Mouse (Mus musculus): ENCODE results near the gene Gm49380.
A peak's percentile ranks its signal among the peaks of the same experiment; 100 is the strongest.

Gm49380 gene

DNA sequence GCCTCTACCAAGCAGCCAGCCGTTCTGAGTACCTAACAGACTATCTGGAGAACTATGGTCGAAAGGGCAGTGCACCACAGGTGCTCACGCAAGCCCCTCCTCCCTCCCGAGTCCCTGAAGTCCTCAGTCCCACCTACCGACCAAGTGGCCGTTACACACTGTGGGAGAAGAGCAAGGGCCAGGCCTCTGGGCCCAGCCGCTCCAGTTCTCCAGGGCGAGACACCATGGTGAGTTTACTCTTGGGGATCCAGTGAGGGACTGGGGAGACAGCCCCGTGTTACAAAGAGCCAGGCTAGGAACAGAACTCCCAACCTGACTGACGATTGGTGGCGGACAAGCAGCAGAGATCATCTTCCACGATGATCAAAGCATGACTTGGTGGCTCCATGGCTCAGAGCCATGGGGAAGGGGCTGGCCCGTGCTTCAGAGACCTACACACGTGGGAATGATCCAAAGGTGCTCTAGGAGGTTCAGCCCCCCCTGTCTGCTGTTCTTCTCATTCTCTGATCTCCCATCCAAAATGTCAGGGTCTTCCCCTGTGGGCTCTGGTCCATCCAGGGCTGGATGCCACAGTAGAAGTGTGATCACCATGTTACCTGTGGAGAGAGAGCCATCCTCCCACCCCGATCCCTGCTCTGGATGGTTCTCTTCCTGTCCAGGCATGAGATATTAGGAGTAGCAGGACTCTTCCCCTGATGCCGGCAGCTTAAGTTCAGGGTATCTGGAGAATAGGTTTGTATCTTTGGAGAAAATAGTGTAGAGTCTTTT lies 37.1 kb downstream of the Gm49380 start:
- no peak for DNase-seq (ENCODE audit: low read depth, low spot score)

DNA sequence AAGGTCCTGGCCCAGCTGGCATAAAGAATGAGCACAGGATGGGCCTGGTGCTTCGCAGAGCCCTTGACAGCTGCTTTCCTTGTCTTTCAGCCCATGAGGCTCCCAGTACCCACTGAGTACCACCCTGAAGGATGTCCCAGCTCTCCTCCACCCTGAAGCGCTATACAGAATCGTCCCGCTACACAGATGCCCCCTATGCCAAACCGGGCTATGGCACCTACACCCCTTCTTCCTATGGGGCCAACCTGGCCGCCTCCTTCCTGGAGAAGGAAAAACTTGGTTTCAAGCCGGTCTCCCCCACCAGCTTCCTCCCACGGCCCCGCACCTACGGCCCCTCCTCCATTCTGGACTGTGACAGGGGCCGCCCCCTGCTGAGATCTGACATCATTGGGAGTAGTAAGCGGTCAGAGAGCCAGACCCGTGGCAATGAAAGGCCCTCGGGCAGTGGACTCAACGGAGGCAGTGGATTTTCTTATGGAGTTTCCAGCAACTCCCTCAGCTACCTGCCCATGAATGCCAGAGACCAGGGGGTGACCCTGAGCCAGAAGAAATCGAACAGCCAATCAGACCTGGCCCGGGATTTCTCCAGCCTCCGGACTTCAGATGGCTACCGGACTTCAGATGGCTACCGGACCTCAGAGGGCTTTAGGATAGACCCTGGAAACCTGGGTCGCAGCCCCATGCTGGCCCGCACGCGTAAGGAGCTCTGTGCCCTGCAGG lies 37.9 kb downstream of the Gm49380 start:
- no peak for DNase-seq (ENCODE audit: low read depth, low spot score)

DNA sequence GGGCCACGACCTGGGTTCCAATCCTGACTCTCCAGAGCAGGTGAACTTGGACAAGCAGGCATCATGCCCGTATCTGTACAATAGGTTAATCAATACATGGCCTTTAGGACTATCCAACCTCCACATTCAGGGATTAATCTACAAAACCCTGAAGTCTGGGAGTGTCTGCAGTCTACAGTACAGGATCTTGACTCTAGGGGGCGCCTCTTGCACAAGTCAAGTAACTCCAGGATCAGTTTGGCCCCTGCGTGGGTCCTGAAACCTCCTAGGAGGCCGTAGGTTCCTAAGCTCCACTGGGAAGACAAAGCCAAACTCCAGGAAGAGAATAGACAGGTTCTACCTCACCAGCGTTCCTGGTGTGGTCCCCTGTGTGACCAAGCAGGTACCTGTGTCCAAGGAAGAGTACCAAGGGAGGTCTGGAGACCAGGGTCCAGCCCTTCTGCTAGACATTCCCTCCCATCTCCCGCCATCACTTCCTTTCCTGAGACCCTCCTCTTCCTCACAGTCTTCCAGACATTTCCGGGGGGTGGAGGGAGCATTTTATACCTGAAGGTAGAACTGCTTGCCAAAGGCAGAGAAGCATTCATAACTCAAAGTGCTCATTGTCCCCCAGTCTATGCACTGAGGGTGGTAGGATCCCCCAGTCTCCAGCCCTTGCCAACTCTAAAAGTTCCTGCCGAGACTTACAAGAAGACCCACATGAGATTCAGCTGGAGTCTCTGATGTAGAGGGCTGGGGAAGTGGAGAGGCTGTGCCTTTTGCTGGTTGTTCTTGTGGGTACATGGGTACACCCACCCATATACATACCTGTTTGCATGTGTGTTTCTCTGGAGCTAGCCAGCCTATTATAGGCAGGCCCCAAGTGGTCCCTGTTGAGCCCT lies 38.7 kb downstream of the Gm49380 start:
- no peak for DNase-seq (ENCODE audit: low read depth, low spot score)

GRCm38 (mm10) chr9:44073115-44073514 lies 40.2 kb downstream of the Gm49380 start:
- no peak for DNase-seq (ENCODE audit: low read depth, low spot score)

DNA sequence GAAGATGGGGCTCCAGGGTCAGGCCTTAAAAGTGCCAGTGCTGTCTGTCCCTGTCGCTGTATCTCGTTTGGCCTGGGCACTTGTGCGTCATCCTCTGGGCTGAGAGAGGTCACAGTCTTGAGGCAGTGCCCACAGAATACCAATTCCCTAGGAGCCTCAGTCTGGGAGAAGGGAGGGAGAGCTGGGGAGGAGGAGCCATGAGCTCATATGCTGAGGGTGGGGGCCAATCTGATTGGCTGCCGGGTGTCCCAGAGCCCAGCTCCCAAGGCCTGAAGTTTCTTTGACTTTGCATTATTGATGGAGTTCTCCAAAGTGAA lies 40.7 kb downstream of the Gm49380 start:
- no peak for DNase-seq (ENCODE audit: low read depth, low spot score)

GRCm38 (mm10) chr9:44071914-44072598 lies 41.2 kb downstream of the Gm49380 start:
- no peak for DNase-seq (ENCODE audit: low read depth, low spot score)

- no peak for DNase-seq (ENCODE audit: low read depth, low spot score)
These were observed 42.5 kb downstream of the Gm49380 start for GRCm38 (mm10) chr9:44070844-44071231.

DNA sequence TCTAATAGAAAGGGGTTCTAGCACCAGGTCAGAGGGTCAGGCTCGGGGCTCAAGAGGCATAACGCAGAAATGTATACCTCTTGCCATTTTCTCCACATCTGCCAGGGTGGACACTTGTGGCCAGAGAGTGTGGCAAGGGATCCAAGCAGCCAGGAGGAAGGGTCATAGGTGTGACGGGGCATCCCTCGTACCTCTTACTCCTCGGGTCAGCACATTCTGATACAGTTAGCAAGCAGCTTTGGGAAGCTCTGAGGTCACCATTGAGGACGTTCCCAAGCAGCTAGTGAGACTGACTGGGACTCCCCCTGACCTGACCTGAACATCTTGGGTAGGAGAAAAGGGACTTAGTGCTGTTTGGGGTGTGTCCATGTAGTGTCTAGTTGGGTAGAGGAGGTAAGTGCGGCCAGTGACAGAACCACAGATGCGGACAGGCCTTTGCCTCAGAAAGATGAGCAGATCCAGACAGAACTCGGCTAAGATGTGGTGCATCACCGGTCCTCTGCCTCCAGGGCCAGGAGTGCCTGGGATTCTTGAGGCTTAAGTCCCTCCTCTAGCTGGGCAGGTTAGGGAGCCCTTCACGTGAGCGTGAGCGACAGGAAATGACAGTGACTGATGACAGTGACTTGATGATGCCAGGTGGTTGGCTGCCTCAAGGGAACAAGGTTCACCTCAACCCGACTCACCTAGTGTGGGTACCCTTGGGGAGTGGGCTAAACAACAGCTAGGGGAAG lies 43.0 kb downstream of the Gm49380 start:
- no peak for DNase-seq (ENCODE audit: low read depth, low spot score)

GRCm38 (mm10) chr9:44069252-44069651 lies 44.0 kb downstream of the Gm49380 start:
- DNase-seq (ENCODE audit: low read depth, low spot score): no peak

- no peak for DNase-seq (ENCODE audit: low read depth, low spot score)
These were observed 45.4 kb downstream of the Gm49380 start for GRCm38 (mm10) chr9:44067960-44068330.

DNA sequence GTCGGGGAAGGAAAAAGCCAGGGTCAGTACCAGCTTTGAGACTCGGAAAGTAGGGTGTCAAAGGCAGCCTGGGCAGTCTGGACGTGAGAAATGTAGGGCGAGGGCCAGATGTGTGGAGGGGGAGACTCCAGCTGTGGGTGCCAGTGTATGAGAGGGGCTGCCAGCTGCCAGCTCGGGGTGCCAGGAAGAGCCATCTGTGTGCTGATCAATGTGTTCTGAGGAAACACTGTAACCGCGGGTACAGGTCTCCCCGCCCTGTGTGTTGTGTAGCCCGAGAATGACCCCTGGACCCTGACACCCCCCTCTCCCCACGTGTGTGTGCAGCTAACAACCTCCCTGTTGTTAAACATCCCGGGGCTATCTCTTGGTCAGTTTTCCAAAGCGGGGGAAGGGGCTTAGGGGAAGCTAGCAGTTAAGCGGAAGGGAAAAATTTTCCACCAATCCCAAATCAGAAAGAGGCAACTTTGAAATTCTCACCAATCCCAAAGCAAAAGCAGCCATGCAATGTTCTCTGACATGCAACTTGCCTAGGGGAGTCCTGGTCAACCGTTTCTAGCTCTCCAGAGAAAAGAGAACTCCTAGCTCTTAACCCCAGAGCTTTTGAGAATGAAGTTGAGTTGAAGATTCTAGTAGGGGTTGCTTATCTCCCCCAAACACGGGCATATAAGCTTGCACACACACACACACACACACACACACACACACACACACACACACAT lies 45.9 kb downstream of the Gm49380 start:
- no peak for DNase-seq (ENCODE audit: low read depth, low spot score)

DNA sequence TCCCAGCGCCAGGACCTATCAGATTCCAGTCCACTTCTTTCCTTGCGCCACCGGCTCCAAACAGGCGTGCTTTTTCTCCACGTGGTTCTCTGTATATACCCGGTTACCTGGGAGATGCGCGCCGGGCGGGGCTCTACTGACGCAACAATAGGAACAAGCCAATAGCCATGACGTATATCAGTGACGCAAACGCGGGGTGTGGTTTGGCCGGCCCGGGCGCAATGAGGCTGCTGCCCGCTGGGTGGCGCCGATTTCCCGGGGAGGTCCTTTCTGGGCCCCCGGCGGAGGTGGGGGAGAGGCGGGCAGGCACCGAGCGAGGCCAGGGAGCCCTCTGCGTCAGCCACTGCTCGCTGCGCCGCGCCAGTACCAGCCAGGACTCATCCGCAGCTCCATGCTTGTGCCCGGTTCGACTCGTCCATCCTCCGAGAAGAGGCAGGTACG lies 46.5 kb downstream of the Gm49380 start, which contains the start of gene Usp2:
Usp2 (plus strand) TSS at position 237 of the 441 bp plus-strand sequence.
- peak; percentile 92 for DNase-seq (ENCODE audit: low read depth, low spot score)

GRCm38 (mm10) chr9:44065177-44065576 lies 48.1 kb downstream of the Gm49380 start:
- DNase-seq (ENCODE audit: low read depth, low spot score): no peak

GRCm38 (mm10) chr9:44058606-44059005 lies 54.7 kb downstream of the Gm49380 start:
- no peak for DNase-seq (ENCODE audit: low read depth, low spot score)

DNA sequence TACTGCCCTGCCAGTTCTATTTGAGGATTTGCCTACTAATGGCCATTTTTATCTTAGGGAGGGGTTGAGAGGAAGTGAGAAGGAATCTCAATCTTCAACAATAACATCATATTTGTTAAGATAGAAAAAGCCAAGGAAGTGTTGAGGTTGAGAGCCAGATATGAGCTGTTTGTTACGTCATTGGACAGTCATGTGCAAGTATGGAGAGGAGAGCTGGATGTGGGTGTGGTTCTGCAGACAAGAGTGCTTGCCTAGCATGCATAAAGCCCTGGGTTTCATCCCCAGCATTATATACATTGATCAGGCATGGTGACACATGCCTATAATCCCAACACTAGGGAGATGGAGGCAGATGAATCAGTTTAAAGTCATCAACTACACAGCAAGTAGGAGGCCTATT lies 59.4 kb downstream of the Gm49380 start:
- no peak for DNase-seq (ENCODE audit: low read depth, low spot score)

- no peak for DNase-seq (ENCODE audit: low read depth, low spot score)
These were observed 60.4 kb downstream of the Gm49380 start for GRCm38 (mm10) chr9:44052855-44053254.

GRCm38 (mm10) chr9:44049381-44050165 lies 63.7 kb downstream of the Gm49380 start:
- DNase-seq (ENCODE audit: low read depth, low spot score): no peak

DNA sequence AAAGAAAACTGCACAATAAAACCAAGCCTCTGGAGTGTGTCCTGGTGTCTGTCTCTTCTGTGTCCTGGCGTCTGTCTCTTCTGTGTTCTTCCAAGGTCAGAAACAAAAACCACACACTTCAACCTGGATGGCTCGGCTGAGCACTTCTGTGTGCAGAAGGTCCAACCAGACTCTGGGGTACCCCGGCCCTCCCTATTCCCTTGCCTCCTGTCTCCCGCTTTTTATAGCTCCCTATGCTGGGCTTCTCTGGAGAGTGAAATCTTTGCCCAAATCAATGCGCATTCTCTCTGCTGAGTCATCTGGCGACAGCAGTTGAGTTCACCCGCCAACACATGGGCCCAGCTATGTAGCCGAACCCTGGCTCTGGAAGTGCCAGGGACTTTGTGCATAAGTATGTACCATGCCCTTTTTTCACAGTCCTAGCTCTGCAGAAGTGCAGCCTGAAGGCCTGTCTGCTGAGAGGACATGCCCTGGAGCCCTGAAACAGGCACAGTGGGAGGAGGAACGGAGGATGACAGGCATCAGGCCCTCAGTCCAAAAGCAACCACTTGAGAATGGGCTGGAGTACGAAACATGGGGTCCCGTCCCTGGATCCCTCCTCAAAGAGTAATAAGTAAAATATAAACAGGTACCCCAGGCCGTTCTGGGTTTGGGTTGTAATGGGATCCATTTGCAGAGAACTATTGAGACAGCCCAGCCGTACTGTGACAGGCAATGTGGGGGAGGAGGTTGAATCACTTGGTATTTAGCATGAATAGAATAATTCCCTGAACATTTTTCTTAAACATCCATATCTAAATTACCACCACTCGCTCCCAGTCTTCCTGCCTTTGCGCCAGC lies 64.5 kb downstream of the Gm49380 start:
- no peak for DNase-seq (ENCODE audit: low read depth, low spot score)

Data from brain, embryonic 18.5 days (tissue).